Mouse (Mus musculus): ENCODE data around the gene Tspan9. TPM values are rescaled to one million over a fixed set of nuclear protein-coding genes. Genes with fewer than 3 reads are reported as not detected.

The Tspan9 gene
- total RNA-seq, 2 experiments from 2014 or later = 53.0 to 57.6 TPM

DNA sequence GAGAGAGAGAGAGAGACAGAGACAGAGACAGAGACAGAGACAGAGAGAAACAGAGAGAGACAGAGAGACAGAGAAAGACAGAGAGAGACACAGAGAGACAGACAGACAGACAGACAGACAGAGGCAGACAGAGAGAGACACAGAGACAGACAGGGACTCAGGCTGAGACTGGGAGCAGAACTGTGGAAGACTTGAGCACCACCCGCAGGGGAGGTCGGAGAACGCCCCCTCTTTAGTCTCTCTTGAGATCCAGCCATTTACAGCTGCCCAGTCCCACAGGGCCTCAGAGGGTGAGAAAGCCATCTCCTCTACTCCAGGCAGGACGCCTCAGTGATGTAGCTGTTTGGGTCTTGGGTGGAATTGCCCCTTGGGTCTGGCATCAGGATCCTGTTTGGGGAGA, 225.7 kb downstream of the Tspan9 start:
- intact Hi-C loops (cut with DNase I) = no loop called here
- Histone ChIP-seq H3K27ac (no peak overlapping the region), H3K4me3 (no peak overlapping the region)
- DNase-seq (ENCODE audit: extremely low spot score in 1 of 2, low spot score in 2 of 2) = no peak
- peak; percentile 15 for TF ChIP-seq CTCF (IDR thresholded peaks at IDR 0.05)

GRCm38 (mm10) chr6:127916993-127917392, 226.4 kb downstream of the Tspan9 start:
- intact Hi-C loops (cut with DNase I) = no loop called here

DNA sequence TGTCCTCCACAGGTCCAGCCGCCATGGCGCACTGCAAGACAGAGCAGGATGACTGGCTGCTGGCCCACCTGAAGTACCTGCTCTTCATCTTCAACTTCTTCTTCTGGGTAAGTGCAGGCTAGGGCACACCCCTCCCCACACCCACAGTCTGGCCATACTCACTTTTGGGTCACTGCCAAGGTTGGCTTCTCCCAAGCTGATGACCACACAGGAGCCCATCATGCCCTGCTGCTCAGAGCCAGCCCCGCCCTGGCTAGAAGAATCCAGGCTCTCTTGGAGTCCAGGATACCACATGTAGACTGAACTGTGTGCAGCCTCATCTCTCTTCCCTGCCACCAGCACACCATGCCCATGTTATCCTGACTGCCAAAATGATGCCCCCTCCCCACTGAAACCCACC, 230.5 kb downstream of the Tspan9 start:
- TF ChIP-seq CTCF (IDR thresholded peaks at IDR 0.05) = no peak
- intact Hi-C loops (cut with DNase I) = no loop called here
- no peak for DNase-seq (ENCODE audit: extremely low spot score in 1 of 2, low spot score in 2 of 2)
- no peak overlapping the region for H3K27ac ChIP-seq
- H3K4me3 ChIP-seq = no peak overlapping the region

More at GRCm38 (mm10) chr6:127916993-127917392, 226.4 kb downstream of the Tspan9 start:
- Histone ChIP-seq H3K27ac (no peak overlapping the region), H3K4me3 (no peak overlapping the region)
- no peak for TF ChIP-seq CTCF (IDR thresholded peaks at IDR 0.05)
- no peak for DNase-seq (ENCODE audit: extremely low spot score in 1 of 2, low spot score in 2 of 2)

GRCm38 (mm10) chr6:127911687-127912086, 231.7 kb downstream of the Tspan9 start:
- no peak for TF ChIP-seq CTCF (IDR thresholded peaks at IDR 0.05)
- DNase-seq (ENCODE audit: extremely low spot score in 1 of 2, low spot score in 2 of 2) = no peak
- intact Hi-C loops (cut with DNase I) = no loop called here
- no peak overlapping the region for H3K27ac ChIP-seq
- no peak overlapping the region for H3K4me3 ChIP-seq

Small RNA genes within 50 kb of the gene (microRNA-seq; reads per million reads assigned to microRNA genes)
- 0 reads per million in 2 experiments for gene Gm26338

Other genes starting within 250 kb of the Tspan9 start
- gene Tead4, start 157.2 kb upstream of the Tspan9 start, total RNA-seq (2021) = 1 to 10 TPM in 1 of 2 experiments, under 1 TPM in 1; 0.91 to 1.7 TPM
- 10 to 100 TPM; 20.1 to 21.9 TPM for gene Tulp3, start 212.3 kb upstream of the Tspan9 start, total RNA-seq (2021)
- 10 to 100 TPM; 18.4 to 19.1 TPM for gene Rhno1, start 219.3 kb upstream of the Tspan9 start, total RNA-seq (2021)
- 1 to 10 TPM; 1.1 to 2.1 TPM for gene Foxm1, start 219.4 kb upstream of the Tspan9 start, total RNA-seq (2021)
- gene Tex52, start 231.9 kb upstream of the Tspan9 start, total RNA-seq (2021) = 1 to 10 TPM in 1 of 2 experiments, under 1 TPM in 1; 0.79 to 1.1 TPM
- gene Gm44596, start 231.9 kb upstream of the Tspan9 start, total RNA-seq (2021) = not detected

All from left cerebral cortex, adult 2 months (tissue).